Mouse (Mus musculus) retina, adult 2 months (tissue): ENCODE results near the gene Foxk2.

Experiments used
- DNase-seq: peaks from one replicate; pipeline ENCODE4 v3.0.0-alpha.2; 2012; ENCODE audit warnings: low read depth, low spot score

Foxk2 gene

GRCm38 (mm10) chr11:121259160-121260100 lies at the start of gene Foxk2:
Foxk2 (plus strand) TSS chr11:121259990.
- peak; percentile 84 for DNase-seq

DNA sequence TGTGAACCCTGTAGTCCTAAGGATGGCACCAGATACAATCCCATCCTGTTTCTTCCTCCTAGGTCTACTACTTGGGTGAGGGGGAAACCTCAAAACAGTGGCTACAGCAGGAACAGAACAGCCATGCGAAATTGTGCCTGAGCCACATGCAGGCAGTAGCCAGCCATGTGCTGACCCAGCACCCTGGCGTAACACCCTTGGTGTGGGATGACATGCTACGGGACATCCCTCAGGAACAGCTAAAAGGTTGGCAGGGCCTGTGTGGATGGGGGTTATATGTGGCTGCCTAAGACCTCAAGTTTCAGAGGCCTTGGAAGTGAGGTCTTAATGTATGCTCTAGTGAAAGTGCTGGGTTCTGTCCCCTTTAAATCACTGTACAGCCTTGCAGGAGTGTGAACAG lies 43.0 kb upstream of the Foxk2 start:
- DNase-seq = no peak

DNA sequence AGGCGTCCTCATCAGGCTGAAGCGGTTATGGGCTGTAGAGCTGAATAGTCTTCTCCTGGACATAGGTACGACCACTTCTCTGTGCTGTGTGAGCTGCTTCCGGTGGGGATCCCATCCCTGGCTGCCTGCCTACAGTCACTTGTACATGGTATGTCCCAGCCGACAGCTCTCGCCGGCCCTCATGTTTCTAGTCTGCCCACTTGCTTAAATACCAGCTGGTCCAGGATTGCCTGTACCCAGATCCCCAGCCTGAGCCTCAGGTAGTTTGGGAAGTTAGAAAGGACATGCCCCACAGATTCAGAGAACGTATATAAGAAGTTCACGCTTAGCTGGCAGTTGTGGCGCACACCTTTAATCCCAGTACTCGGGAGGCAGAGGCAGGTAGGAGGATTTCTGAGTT lies 40.0 kb upstream of the Foxk2 start:
- DNase-seq = no peak

DNA sequence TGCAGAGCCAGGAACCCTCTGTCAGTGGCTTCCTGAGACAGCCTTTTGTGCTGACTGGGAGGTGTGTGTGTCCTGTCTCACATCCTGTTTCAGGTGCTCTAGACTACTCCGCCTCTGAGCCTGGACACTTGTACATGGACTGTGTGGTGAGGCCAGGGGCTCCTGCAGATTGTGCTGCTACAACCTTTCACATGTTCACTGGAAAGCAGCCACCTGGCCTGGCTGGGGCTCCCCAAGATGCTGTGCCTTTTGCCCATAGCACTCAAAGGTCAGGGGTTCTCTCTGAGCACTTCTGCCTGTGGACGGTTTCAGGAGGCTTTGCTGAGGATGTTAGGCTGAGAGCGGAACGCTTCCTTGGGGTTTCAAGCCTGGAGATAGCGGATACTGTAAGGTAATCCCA lies 39.0 kb upstream of the Foxk2 start:
- no peak for DNase-seq

GRCm38 (mm10) chr11:121221321-121222010 lies 38.3 kb upstream of the Foxk2 start:
- no peak for DNase-seq

GRCm38 (mm10) chr11:121228129-121229017 lies 31.4 kb upstream of the Foxk2 start:
- no peak for DNase-seq

GRCm38 (mm10) chr11:121229018-121229439 lies 30.8 kb upstream of the Foxk2 start, which contains the start of gene Cybc1:
Cybc1 (minus strand) TSS chr11:121229322.
- DNase-seq = no peak

DNA sequence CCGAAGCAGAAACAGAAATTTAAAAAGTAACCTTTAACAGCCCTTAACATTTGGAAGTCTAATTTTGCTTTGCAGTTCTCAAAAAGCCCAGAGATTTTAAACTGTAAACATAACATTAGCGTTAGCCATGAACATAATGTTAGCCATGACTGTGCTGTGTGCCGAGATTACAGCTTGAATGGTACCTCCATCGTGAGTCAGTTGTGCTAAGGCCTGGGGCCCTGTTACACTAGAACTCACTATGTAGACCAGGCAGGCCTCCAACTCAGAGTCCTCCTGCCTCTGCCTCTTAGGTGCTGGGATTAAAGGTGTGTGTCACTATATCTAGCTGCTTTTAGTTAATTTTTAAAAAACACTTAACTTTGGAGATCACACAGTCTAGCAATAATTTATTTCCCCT lies 28.6 kb upstream of the Foxk2 start:
- no peak for DNase-seq

DNA sequence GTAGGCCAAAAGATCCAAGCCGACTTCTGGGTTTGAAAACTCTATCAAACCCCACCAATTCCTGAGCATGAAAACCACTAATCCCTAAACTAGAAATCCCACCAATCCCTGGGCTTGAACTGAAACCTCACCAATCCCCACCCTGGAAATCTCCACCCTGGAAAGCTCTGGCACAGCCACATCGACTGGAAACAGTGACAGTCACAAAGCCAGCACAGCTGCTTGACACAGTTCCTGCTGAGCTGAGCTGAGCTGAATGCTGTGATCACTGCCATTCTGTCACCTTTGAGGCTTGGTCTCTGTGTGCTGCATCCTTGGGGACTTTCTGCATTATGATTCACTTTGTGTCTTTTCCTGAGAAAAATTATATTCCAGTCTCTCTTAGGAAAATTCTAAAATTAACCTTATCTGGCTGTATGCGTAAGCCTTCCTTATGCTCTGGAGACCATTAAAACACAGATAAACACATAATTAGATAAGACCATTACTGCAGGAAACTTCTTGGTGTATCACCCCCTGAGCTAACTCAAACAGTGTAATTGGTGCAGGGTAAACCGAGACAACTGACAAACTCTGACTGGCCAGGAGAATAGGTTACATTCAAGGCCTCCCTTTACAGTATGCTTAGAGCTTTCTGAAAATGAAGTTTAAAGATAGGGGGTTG lies 28.0 kb upstream of the Foxk2 start:
- peak; percentile 20 for DNase-seq

GRCm38 (mm10) chr11:121232706-121233105 lies 27.1 kb upstream of the Foxk2 start:
- no peak for DNase-seq

- no peak for DNase-seq
Measured at GRCm38 (mm10) chr11:121235475-121236238, 24.1 kb upstream of the Foxk2 start.

DNA sequence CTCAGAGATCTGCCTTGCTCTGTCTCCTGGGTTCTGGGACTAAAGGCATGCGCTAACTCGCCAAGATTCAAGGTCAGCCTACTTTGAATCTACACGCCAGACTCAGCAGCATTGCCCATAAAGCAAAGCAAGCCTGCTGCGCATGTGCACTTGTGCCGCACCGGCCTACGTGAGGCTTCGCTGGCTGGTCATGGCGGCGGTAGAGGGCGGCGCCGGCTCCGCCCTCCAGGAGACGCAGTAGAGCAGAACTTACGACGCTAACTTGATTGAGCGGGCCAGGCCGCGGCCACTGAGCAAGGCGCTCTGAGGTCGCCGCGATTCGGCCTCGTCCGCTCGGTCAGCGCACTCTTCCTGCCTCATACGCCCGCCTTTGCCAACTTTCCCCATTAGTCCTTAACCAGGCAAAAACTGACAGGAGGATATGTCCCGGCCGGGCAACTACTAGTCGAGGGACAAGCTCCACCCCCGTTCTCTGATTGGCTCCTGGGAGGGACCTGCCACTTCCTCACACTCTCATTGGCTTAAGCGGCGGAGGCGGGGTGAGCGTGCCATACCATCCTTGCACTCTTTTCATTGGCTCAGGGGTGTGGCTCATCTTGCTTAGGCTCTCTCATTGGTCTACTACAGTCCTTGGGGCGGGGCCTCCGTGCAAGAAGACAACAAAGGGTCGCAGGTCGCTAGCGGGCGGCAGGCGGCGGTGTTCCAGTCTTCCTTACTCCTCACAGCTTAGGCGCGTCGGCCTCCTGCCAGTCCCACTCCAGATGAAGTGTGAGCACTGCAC lies 23.0 kb upstream of the Foxk2 start, which contains the start of gene Narf:
TSS of gene Narf (plus strand) at position 690 of the 781 bp plus-strand sequence.
- peak; percentile 98 for DNase-seq

DNA sequence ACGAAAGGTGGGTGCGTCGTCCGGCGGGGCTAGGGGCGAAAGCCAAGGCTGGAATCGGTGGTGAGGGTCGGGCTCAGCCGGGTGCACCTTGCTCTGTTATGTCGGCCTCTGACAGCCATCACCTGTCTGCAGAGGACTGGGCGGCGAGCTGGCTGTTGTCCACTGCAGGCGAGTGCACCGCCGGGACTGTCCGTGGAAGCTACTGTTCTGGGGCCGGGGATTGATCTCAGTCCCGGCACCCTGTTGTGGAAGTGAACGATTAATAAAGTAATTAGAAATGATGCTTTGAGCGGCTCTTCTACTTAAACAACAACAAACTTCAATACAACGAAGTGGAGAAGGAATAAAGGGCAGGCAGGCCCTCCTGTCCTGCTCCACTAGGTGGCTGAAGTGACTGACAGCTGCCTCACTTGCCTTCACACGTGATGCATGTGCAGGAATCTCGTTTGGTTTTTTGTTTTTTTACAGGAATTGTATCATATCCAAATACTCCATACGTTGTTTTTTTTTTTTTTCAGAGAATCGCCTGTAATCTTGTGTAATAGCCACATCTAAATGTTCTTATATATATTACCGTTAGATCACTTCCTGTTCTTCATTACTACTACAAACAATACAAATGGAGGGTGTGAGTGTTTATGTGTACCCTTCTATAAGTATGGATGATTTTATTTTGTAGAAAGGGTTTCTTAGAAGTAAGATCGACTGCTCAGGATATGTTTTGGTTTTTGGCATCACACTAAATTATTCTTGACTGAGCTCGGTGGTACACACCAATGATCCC lies 22.3 kb upstream of the Foxk2 start:
- DNase-seq = no peak

GRCm38 (mm10) chr11:121239669-121240068 lies 20.1 kb upstream of the Foxk2 start:
- no peak for DNase-seq

GRCm38 (mm10) chr11:121250196-121250595 lies 9.6 kb upstream of the Foxk2 start:
- DNase-seq = no peak

- DNase-seq = no peak
Measured at GRCm38 (mm10) chr11:121260211-121260906, 569 bp downstream of the Foxk2 start.

- no peak for DNase-seq
Measured at GRCm38 (mm10) chr11:121261074-121261473, 1.3 kb downstream of the Foxk2 start.

- no peak for DNase-seq
Measured at GRCm38 (mm10) chr11:121277516-121277915, 17.7 kb downstream of the Foxk2 start.
